Mouse (Mus musculus) midbrain, postnatal 0 days (tissue): ENCODE data around the gene Fndc4. TPM values are rescaled to one million over a fixed set of nuclear protein-coding genes. Genes with fewer than 3 reads are reported as not detected.

ENCODE experiments used
- ATAC-seq: fragments of 200-750 bp; cut with Nextera tagmentation; 2 replicates; pipeline ENCODE4 v1.8.0; 2017; ENCODE audit warnings: moderate number of reproducible peaks, mild to moderate bottlenecking, moderate TSS enrichment, moderate library complexity; ENCODE audit not compliant: low FRiP score
- DNase-seq: peaks from one replicate; pipeline ENCODE4 v3.0.0-alpha.2; 2015; ENCODE audit warnings: low spot score
- H3K27ac ChIP-seq: fragments of 300-500 bp; sonication (generic); 2 replicates; pipeline ENCODE4 v1.5.1; 2014; ENCODE audit warnings: low read depth, mild to moderate bottlenecking, low read length, mixed read lengths
- H3K27me3 ChIP-seq: fragments of 300-500 bp; sonication (generic); 2 replicates; pipeline ENCODE4 v1.6.1; 2014; ENCODE audit warnings: low read length, control low read depth, mixed read lengths; ENCODE audit not compliant: insufficient read depth
- H3K36me3 ChIP-seq: fragments of 300-500 bp; sonication (generic); 2 replicates; pipeline ENCODE4 v1.6.1; 2014; ENCODE audit warnings: low read length, control low read depth, mixed read lengths; ENCODE audit not compliant: insufficient read depth
- H3K4me1 ChIP-seq: fragments of 300-500 bp; sonication (generic); 2 replicates; pipeline ENCODE4 v1.6.1; 2014; ENCODE audit warnings: mild to moderate bottlenecking, control low read depth, antibody characterized with exemption, low read length, mixed read lengths; ENCODE audit not compliant: insufficient read depth
- H3K4me2 ChIP-seq: fragments of 300-500 bp; sonication (generic); 2 replicates; pipeline ENCODE4 v1.6.1; 2014; ENCODE audit warnings: low read depth, mild to moderate bottlenecking, low read length, mixed read lengths; ENCODE audit not compliant: poor library complexity, severe bottlenecking
- H3K4me3 ChIP-seq: fragments of 300-500 bp; sonication (generic); 2 replicates; pipeline ENCODE4 v1.5.1; 2014; ENCODE audit warnings: low read depth, mild to moderate bottlenecking, low read length, moderate library complexity
- H3K9ac ChIP-seq: fragments of 300-500 bp; sonication (generic); replicated peaks from 2 replicates; pipeline ENCODE4 v1.6.1; 2014; ENCODE audit warnings: mild to moderate bottlenecking, low read length, moderate library complexity, mixed read lengths; ENCODE audit not compliant: poor library complexity, severe bottlenecking
- H3K9me3 ChIP-seq: fragments of 300-500 bp; sonication (generic); 2 replicates; pipeline ENCODE4 v1.6.1; 2016; ENCODE audit warnings: low read length, control low read depth
- CTCF ChIP-seq: IDR thresholded peaks from 2 replicates; pipeline ENCODE4 v1.5.1; 2016; ENCODE audit warnings: antibody characterized with exemption, mild to moderate bottlenecking
- WGBS: fragments of 180-500 bp; shearing (Covaris S2); extraction: QIAGEN DNeasy Blood & Tissue Kit; methylation state at CpG from one replicate; pipeline ENCODE4 v1.1.7; 2014; 5-methylcytosine and 5-hydroxymethylcytosine counted together
- polyA plus RNA-seq: library from polyadenylated mRNA; unstranded; fragments of >200 nt; fragmentation: Nextera tagmentation; extraction: Ambion mirVana; gene quantifications from 2 replicates; pipeline ENCODE4 v1.2.1, GENCODE M21; 2015
- total RNA-seq: library from RNA; depleted of rRNA; stranded (reverse); fragments of >200 nt; gene quantifications from 2 replicates; pipeline ENCODE4 v1.2.3, GENCODE M21; 2014; rRNA removed

Fndc4 gene
- total RNA-seq (155 and 188 TPM in 2 replicates), polyA plus RNA-seq (103 and 118 TPM in 2 replicates)

DNA sequence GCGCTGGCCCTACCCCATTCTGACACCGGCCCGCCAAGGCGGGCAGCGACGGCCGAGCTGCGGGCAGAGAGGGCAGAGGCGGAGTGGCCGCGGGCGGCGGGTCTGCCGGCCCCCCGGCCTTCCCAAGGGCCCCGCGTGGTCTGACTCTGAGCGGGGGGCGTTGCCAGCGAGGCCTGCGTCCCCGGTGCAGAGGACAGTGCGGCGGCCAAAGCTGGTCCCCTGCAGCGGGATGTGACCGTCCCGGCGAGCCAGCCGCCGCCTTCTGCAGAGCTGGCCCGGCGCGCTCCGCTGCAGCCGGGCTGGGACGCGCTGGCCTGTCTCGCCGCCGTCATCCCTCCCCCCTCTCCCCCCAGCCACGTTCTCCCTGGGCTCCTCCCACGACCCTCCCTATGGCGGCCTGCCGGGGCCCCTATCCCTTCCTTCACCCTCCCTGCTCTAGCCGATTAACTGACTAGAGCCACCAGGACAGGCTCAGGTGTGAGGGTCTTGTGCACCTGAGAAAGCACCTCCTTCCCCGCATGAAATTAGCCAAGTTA lies at the start of gene Fndc4:
Gene Fndc4 (minus strand): TSS at position 475 of the 536 bp plus-strand sequence.
- 0% methylated on average over 38 of the region's 46 CpGs for WGBS

GRCm38 (mm10) chr5:31328255-31328654 lies 32.4 kb upstream of the Fndc4 start:
- ATAC-seq (no peak), DNase-seq (peak; percentile 50)
- H3K36me3 ChIP-seq = no peaks in the 10 kb centered on the region
- H3K9ac ChIP-seq = no peak overlapping the region
- H3K4me3 ChIP-seq = no peak overlapping the region
- H3K27me3 ChIP-seq = no peaks in the 10 kb centered on the region
- H3K9me3 ChIP-seq = no peaks in the 10 kb centered on the region
- WGBS = 32% methylated on average over 7 of the region's 7 CpGs
- no peaks in the 10 kb centered on the region for H3K4me1 ChIP-seq
- no peak overlapping the region for H3K4me2 ChIP-seq
- no peak overlapping the region for H3K27ac ChIP-seq
- TF ChIP-seq CTCF = peak; percentile 67

More for the DNA sequence above, at the start of gene Fndc4:
- H3K9ac ChIP-seq = peak within 1 kb of the TSS; percentile 95
- H3K4me1 ChIP-seq = peaks cover 11% of the 10 kb centered on the region; the same call in 1 of the 2 replicates
- no peaks in the 10 kb centered on the region for H3K27me3 ChIP-seq
- H3K36me3 ChIP-seq = peaks cover 5% of the 10 kb centered on the region; the same call in 1 of the 2 replicates
- peak within 1 kb of the TSS; percentile 93 for H3K4me3 ChIP-seq
- TF ChIP-seq CTCF = no peak
- peak within 1 kb of the TSS; percentile 82 for H3K27ac ChIP-seq
- ATAC-seq (peak; percentile 71), DNase-seq (peak; percentile 78)
- H3K9me3 ChIP-seq = no peaks in the 10 kb centered on the region
- peak within 1 kb of the TSS; percentile 92 for H3K4me2 ChIP-seq

DNA sequence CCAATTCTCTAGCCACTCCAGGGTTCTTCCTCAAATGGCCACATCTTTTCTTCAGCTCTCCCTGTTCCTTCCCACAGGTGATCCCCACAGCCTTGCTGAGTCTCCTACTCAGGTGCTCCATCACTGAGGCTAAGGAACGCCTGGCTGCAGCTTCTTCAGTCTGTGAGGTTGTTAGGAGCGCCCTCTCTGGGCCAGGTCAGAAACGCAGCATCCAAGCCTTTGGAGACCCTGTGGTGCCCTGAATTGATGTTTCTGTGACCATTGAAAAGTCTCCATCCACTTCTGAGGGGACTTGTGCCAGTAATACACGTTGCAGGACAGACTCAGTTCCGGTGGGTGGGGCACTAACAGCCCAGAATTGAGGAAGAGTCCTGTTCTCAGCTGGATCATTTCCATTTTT lies 31.0 kb upstream of the Fndc4 start:
- Histone ChIP-seq H3K4me3 (no peak overlapping the region), H3K4me2 (no peak overlapping the region), H3K27ac (no peak overlapping the region), H3K36me3 (no peaks in the 10 kb centered on the region), H3K27me3 (no peaks in the 10 kb centered on the region), H3K4me1 (no peaks in the 10 kb centered on the region), H3K9me3 (no peaks in the 10 kb centered on the region), H3K9ac (no peak overlapping the region)
- DNase-seq (no peak), ATAC-seq (no peak)
- 17% methylated on average over 5 of the region's 5 CpGs for WGBS
- no peak for TF ChIP-seq CTCF

DNA sequence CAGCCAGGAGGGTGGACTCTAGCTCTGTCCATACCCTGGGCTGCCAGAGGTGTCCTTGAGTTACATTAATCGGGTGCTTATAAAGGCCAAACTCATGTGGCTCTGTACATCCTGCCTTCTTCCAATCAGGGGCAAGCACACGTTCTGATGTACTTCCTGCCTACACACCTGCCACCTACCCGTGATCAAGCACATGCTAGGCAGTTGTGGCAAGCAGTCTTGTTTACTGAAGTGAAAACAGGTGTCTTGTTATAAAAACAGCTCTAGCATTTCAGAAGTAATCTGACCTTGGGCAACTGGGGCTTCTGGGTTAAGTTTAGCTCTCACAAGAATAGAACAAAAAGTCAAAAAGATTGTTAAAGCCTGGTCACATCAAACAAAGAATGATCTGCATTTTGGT lies 28.2 kb upstream of the Fndc4 start:
- H3K36me3 ChIP-seq = no peaks in the 10 kb centered on the region
- no peaks in the 10 kb centered on the region for H3K27me3 ChIP-seq
- DNase-seq (no peak), ATAC-seq (no peak)
- H3K4me3 ChIP-seq = no peak overlapping the region
- no peaks in the 10 kb centered on the region for H3K4me1 ChIP-seq
- no peaks in the 10 kb centered on the region for H3K9me3 ChIP-seq
- no peak for TF ChIP-seq CTCF
- no peak overlapping the region for H3K4me2 ChIP-seq
- no peak overlapping the region for H3K27ac ChIP-seq
- no peak overlapping the region for H3K9ac ChIP-seq
- WGBS = 74% methylated on average over 3 of the region's 3 CpGs

DNA sequence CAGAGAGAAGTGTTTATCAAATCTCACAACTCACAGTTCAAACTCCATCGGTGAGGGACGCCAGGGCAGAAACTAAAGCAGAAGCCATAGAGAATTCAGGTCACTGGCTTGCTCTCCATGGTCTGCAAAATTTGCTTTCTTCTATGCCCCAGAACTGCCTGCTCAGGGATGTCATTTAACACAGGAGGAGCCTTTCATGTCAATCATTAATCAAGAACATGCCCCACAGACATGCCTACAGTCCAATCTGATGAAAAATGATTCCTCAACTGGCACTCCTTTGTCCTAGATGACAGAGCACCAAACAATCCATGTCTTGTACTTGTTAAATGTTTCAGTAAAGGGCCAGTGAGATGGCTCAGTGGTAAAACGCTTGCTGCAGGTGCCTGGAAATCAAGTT lies 26.9 kb upstream of the Fndc4 start:
- DNase-seq (no peak), ATAC-seq (no peak)
- H3K27ac ChIP-seq = no peak overlapping the region
- no peak overlapping the region for H3K9ac ChIP-seq
- H3K9me3 ChIP-seq = no peaks in the 10 kb centered on the region
- H3K36me3 ChIP-seq = no peaks in the 10 kb centered on the region
- H3K4me3 ChIP-seq = no peak overlapping the region
- H3K4me2 ChIP-seq = no peak overlapping the region
- H3K27me3 ChIP-seq = no peaks in the 10 kb centered on the region
- 90% methylated on average over 3 of the region's 3 CpGs for WGBS
- TF ChIP-seq CTCF = no peak
- no peaks in the 10 kb centered on the region for H3K4me1 ChIP-seq

DNA sequence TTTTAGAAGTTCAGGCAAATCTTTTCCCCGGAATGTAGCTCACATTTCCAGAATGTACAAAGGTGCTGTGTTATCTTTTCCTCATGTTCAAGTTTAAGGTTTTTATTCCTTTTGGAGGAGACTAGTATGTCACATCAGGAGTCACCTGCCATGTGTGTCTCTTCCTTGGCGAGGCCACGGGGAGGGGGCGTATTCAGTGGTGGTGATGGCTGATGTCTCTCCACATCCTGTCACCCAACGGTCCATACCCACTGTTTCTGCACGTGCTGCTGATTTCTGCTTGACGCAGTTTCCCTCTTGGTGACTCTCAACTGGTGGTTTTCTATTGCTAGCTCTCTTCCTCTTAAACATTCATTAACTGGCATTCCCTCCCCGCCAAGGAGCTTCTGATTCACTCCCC lies 16.9 kb upstream of the Fndc4 start:
- Histone ChIP-seq H3K4me2 (no peak overlapping the region), H3K4me1 (no peaks in the 10 kb centered on the region), H3K27ac (no peak overlapping the region), H3K36me3 (no peaks in the 10 kb centered on the region), H3K9ac (no peak overlapping the region), H3K4me3 (no peak overlapping the region), H3K9me3 (no peaks in the 10 kb centered on the region), H3K27me3 (no peaks in the 10 kb centered on the region)
- no peak for ATAC-seq
- no peak for TF ChIP-seq CTCF
- no peak for DNase-seq
- WGBS = 89% methylated on average over 8 of the region's 8 CpGs
